Mouse (Mus musculus): ENCODE results near the gene Alg6.

The Alg6 gene

GRCm38 (mm10) chr4:99714904-99715782 lies at the start of gene Alg6:
Gene Alg6 (plus strand): TSS chr4:99715664.
- DNase-seq, result peak; percentile 86 to 88

GRCm38 (mm10) chr4:99670203-99670851 lies 45.1 kb upstream of the Alg6 start:
- DNase-seq, result no peak

GRCm38 (mm10) chr4:99675191-99675590 lies 40.3 kb upstream of the Alg6 start:
- no peak for DNase-seq

GRCm38 (mm10) chr4:99683941-99684340 lies 31.5 kb upstream of the Alg6 start:
- no peak for DNase-seq

- no peak for DNase-seq
Observed at GRCm38 (mm10) chr4:99686308-99686707, 29.2 kb upstream of the Alg6 start.

- no peak for DNase-seq
Observed at GRCm38 (mm10) chr4:99712583-99713183, 2.8 kb upstream of the Alg6 start.

GRCm38 (mm10) chr4:99713971-99714370 lies 1.5 kb upstream of the Alg6 start:
- no peak for DNase-seq

GRCm38 (mm10) chr4:99715783-99716416 lies 436 bp downstream of the Alg6 start:
- DNase-seq, result no peak

- no peak for DNase-seq
Observed at GRCm38 (mm10) chr4:99717905-99718304, 2.4 kb downstream of the Alg6 start.

GRCm38 (mm10) chr4:99724331-99724730 lies 8.9 kb downstream of the Alg6 start:
- DNase-seq, result no peak

GRCm38 (mm10) chr4:99725914-99726451 lies 10.5 kb downstream of the Alg6 start:
- DNase-seq, result no peak

- no peak for DNase-seq
Observed at GRCm38 (mm10) chr4:99739836-99740235, 24.4 kb downstream of the Alg6 start.

GRCm38 (mm10) chr4:99752426-99752825 lies 37.0 kb downstream of the Alg6 start:
- no peak for DNase-seq

- no peak for DNase-seq
Observed at GRCm38 (mm10) chr4:99766303-99766702, 50.8 kb downstream of the Alg6 start.

- no peak for DNase-seq
Observed at GRCm38 (mm10) chr4:99766753-99767152, 51.3 kb downstream of the Alg6 start.

GRCm38 (mm10) chr4:99770555-99770954 lies 55.1 kb downstream of the Alg6 start:
- DNase-seq, result no peak

GRCm38 (mm10) chr4:99773041-99773440 lies 57.6 kb downstream of the Alg6 start:
- DNase-seq, result no peak

GRCm38 (mm10) chr4:99792365-99792764 lies 76.9 kb downstream of the Alg6 start:
- no peak for DNase-seq
